Mouse (Mus musculus) c-Kit-negative CD71-positive TER-119-positive erythroid progenitor cells, embryonic 14.5 days (primary cell): ENCODE results near the gene Myo1e.

Experiments
- DNase-seq: peaks from one replicate; pipeline ENCODE4 v3.0.0-alpha.2; 2013; ENCODE audit warnings: low read depth, low spot score

The Myo1e gene

DNA sequence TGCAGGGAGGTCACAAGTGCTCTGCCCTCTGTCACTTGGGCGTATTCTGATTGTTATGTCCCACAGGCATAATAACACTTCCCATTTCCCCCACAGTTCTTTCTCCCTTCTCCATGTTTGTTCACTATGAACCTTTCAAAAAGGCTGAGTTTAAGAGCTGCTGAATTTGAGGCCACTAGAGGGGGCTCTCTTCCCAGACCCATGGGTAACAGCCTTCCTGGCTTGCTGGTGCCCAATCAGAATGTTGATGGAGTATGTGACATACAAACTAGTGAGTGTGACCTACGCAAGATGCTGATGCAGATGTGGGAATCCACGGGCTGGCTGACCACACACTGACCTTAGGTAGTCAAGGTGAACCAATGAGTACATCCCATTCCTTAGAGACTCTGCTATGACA lies 201.6 kb downstream of the Myo1e start:
- no peak for DNase-seq

- DNase-seq: no peak
Measured at GRCm38 (mm10) chr9:70409743-70410142, 202.6 kb downstream of the Myo1e start.

GRCm38 (mm10) chr9:70410668-70411067 lies 203.5 kb downstream of the Myo1e start:
- no peak for DNase-seq

GRCm38 (mm10) chr9:70413038-70413437 lies 205.9 kb downstream of the Myo1e start:
- no peak for DNase-seq

DNA sequence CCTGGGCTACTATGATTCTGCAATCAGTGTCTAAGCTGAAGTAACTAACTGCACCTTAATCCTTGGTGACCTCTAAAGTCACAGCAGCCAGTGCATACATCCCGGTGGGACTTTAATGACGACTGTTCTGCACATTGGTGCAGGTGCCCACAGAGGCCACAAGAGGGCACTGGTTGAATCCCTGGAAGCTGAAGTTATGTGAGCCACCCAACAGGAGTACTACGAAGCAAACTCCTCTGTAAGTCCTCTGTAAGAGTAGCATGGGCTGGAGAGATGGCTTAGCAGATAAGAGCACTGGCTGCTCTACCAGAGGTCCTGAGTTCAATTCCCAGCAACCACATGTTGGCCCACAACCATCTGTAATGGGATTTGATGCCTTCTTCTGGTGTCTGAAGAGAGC lies 209.3 kb downstream of the Myo1e start:
- peak; percentile 29 for DNase-seq

DNA sequence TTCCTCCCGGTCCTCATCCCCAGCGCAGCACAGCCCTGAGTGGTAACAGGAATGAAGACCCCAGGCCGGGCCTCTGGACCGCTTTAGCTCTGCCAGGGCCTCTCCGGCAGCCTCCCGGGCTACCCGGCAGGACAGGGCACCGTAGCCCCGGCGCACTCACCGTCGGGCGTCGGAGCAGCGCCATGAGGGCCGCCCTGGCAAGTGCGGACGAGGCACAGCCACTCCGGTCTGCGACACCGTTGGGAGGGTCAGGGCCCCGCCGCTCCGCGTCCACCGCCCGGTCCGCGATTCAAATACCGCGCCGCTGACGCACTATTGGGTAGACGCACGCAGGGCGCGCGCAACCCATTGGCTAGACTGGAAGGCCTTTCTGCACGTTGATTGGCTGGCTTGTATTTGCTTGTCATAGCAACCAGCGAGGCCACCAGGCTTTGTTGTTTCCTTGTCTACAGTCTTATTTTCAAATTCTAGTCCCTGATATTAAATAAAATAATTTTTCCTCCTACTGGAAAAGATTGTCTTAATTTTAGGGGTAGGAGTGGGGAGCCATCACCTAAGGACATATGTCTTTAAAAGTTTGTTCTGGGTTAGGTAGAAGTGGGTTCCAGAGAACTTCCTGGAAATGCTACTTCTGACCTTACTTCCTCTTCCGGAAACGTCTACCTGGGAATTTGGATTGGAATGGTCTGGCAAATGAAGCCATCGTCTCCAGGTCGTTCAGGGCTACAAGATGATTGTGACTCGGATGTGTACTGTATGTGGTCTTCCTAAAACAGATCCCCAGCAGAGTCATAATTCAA lies 214.3 kb downstream of the Myo1e start, which contains the start of gene Ccnb2:
Ccnb2 (minus strand) TSS at position 291 of the 800 bp plus-strand sequence.
- peak; percentile 93 for DNase-seq

DNA sequence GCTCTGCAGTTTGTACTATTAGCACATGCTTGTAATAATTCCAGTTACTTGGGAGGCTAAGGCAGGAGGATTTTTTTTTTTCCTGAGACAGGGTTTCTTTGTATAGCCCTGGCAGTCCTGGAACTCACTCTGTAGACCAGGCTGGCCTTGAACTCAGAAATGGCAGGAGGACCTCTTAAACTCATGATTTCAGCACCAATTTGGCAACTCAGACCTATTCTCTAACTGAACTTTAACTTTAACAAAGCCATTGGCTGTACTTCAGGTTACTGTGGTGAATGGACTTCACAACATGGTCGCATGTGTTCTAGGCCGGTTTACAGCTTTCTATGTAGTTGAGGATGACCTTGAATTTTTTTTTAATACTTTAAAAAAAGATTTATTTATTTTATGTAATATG lies 215.5 kb downstream of the Myo1e start:
- DNase-seq: no peak

- no peak for DNase-seq
Measured at GRCm38 (mm10) chr9:70439959-70440358, 232.8 kb downstream of the Myo1e start.

DNA sequence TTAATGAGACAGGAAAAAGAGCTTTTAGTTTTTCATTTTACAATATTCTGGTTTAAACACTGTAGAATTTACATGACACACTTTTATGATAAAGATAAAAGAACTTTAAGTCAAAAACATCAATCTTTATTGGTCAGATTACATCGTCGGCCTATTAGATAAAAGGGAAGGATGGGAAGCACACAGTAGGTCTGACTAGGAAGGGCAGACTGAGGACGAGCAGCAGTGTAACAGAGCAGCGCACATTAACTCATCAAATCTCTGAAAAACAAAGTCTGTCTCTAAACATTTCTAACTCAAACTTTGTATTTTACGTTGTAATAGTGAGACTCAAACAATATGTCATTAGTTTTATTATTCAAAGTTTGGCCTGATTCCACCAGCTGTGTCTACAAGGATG lies 241.9 kb downstream of the Myo1e start:
- DNase-seq: no peak
